22 mouse cellular contexts compared by ENCODE assay signal in the genomic region with DNA sequence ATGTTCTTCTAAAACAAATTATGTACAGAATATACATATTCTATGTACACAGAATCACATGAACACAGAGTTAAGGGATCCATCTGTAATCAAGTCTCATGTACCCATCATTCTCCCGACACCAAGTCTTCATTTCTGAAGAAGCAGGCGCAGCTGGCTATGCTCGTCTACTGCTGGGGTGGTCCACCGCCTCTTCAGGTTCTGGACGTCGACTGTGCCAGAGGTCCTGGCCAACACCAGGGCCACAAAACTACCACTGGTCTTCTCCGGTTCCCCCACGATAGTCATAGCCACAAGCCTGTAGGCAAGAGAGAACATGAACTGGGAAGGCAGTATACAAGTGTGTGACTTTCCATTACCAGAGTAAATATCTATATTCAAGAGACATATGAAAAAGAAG. TPM values are rescaled to one million over a fixed set of nuclear protein-coding genes. Genes with fewer than 3 reads are reported as not detected.
A peak's percentile ranks its signal among the peaks of the same experiment; 100 is the strongest.
DNase-seq lines count a peak whose midpoint lies in the region; ATAC-seq and TF ChIP-seq lines count a peak whose summit lies in the region.
"Had no signal": no experiment of that assay in that cellular context is flagged by ENCODE, and none has a peak within 500 bp of the region (broad histone marks: within the 10 kb centered on the region; RNA-seq: fewer than 3 reads in every experiment).

No protein-coding gene starts in this region.

- no peak for TF ChIP-seq CTCF in stomach, postnatal 0 days (IDR thresholded peaks at IDR 0.05; ENCODE audit: low read depth)

- peak; percentile 52 for DNase-seq in heart, adult 11 months
- DNase-seq in stomach, postnatal 0 days (ENCODE audit: low spot score), result no peak
- DNase-seq in thymus, adult 18-20 months, result no peak
- DNase-seq in cerebellum, adult 18-20 months, result no peak
- DNase-seq: adrenal gland, adult 2 months; adrenal gland, adult 8-10 months; adrenal gland, postnatal 10 days; adrenal gland, postnatal 14 days; adrenal gland, postnatal 25 days; adrenal gland, postnatal 36 days; B cell, adult 2 months; cerebellum, adult 11 months; cerebellum, adult 11-12 months had no signal

- no peak overlapping the region for H3K27ac ChIP-seq in heart, embryonic 12.5 days (ENCODE audit: poor library complexity, severe bottlenecking)
- peak overlapping the region; percentile 56; the same call in 1 of the 2 replicates for H3K27ac ChIP-seq in stomach, embryonic 14.5 days (ENCODE audit: low read length)
- H3K27ac ChIP-seq in stomach, postnatal 0 days (replicated peaks), result no peak overlapping the region
- peak overlapping the region; percentile 69; the same call in 1 of the 2 replicates for H3K27ac ChIP-seq in stomach, embryonic 15.5 days
- peak overlapping the region; percentile 67; the same call in 1 of the 2 replicates for H3K27ac ChIP-seq in stomach, embryonic 16.5 days (ENCODE audit: low read length)

- no peak overlapping the region for H3K9ac ChIP-seq in heart, embryonic 12.5 days
- H3K9ac ChIP-seq in stomach, embryonic 14.5 days (replicated peaks; ENCODE audit: low read depth, low read length), result no peak overlapping the region
- H3K9ac ChIP-seq in stomach, postnatal 0 days (ENCODE audit: low read length), result no peak overlapping the region
- H3K9ac ChIP-seq in stomach, embryonic 15.5 days, result no peak overlapping the region
- H3K9ac ChIP-seq in stomach, embryonic 16.5 days (ENCODE audit: low read length), result no peak overlapping the region

- 88% methylated on average over 8 of the region's 8 CpGs for WGBS in heart, embryonic 12.5 days
- 62% methylated on average over 8 of the region's 8 CpGs for WGBS in stomach, embryonic 14.5 days
- 52% methylated on average over 8 of the region's 8 CpGs for WGBS in stomach, postnatal 0 days
- WGBS in stomach, embryonic 15.5 days, result 73% methylated on average over 8 of the region's 8 CpGs
- WGBS in stomach, embryonic 16.5 days, result 62% methylated on average over 8 of the region's 8 CpGs

- H3K4me1 ChIP-seq in heart, embryonic 12.5 days (replicated peaks), result no peaks in the 10 kb centered on the region
- H3K4me1 ChIP-seq in stomach, embryonic 14.5 days (ENCODE audit: control insufficient read depth, insufficient read depth, low read length), result no peaks in the 10 kb centered on the region
- H3K4me1 ChIP-seq in stomach, postnatal 0 days (replicated peaks; ENCODE audit: control insufficient read depth, insufficient read depth), result no peaks in the 10 kb centered on the region
- 0 out of 2 replicates have a peak, but pooled peaks cover 3% of the 10 kb centered on the region for H3K4me1 ChIP-seq in stomach, embryonic 15.5 days
- 0 out of 2 replicates have a peak, but pooled peaks cover 3% of the 10 kb centered on the region for H3K4me1 ChIP-seq in stomach, embryonic 16.5 days (ENCODE audit: control insufficient read depth, insufficient read depth, low read length)

- H3K9me3 ChIP-seq in heart, embryonic 12.5 days (replicated peaks), result no peaks in the 10 kb centered on the region
- H3K9me3 ChIP-seq in stomach, embryonic 14.5 days (ENCODE audit: control insufficient read depth, low read depth, low read length), result 0 out of 2 replicates have a peak, but pooled peaks cover 4% of the 10 kb centered on the region
- no peaks in the 10 kb centered on the region for H3K9me3 ChIP-seq in stomach, postnatal 0 days (ENCODE audit: control insufficient read depth, low read length)
- H3K9me3 ChIP-seq in stomach, embryonic 15.5 days, result no peaks in the 10 kb centered on the region
- no peaks in the 10 kb centered on the region for H3K9me3 ChIP-seq in stomach, embryonic 16.5 days (replicated peaks; ENCODE audit: control insufficient read depth, low read length)
- H3K9me3 ChIP-seq: G1E had no signal

- peaks cover 4% of the 10 kb centered on the region; the same call in 1 of the 2 replicates for H3K36me3 ChIP-seq in heart, embryonic 12.5 days
- H3K36me3 ChIP-seq in stomach, embryonic 14.5 days (ENCODE audit: control insufficient read depth, insufficient read depth, low read length), result no peaks in the 10 kb centered on the region
- peaks cover 11% of the 10 kb centered on the region; the same call in 1 of the 2 replicates for H3K36me3 ChIP-seq in stomach, postnatal 0 days (ENCODE audit: control insufficient read depth, insufficient read depth, low read length)
- H3K36me3 ChIP-seq in stomach, embryonic 15.5 days, result peaks cover 9% of the 10 kb centered on the region; the same call in 1 of the 2 replicates
- H3K36me3 ChIP-seq in stomach, embryonic 16.5 days (ENCODE audit: control insufficient read depth, insufficient read depth, low read length), result peaks cover 7% of the 10 kb centered on the region; the same call in 1 of the 2 replicates

- no peak overlapping the region for H3K4me3 ChIP-seq in heart, embryonic 12.5 days
- H3K4me3 ChIP-seq in stomach, embryonic 14.5 days (ENCODE audit: low read depth, low read length), result no peak overlapping the region
- no peak overlapping the region for H3K4me3 ChIP-seq in stomach, postnatal 0 days (ENCODE audit: low read depth, low read length)
- H3K4me3 ChIP-seq in stomach, embryonic 15.5 days (replicated peaks), result no peak overlapping the region
- H3K4me3 ChIP-seq in stomach, embryonic 16.5 days (replicated peaks; ENCODE audit: low read length), result no peak overlapping the region

- no peak for ATAC-seq in heart, embryonic 12.5 days (ENCODE audit: insufficient number of reproducible peaks, low FRiP score)
- ATAC-seq in stomach, embryonic 14.5 days (ENCODE audit: insufficient number of reproducible peaks, insufficient read depth, low FRiP score, low read depth), result no peak
- ATAC-seq in stomach, postnatal 0 days (ENCODE audit: low FRiP score, low TSS enrichment), result no peak
- no peak for ATAC-seq in stomach, embryonic 15.5 days (ENCODE audit: insufficient read depth, low FRiP score, low read depth)
- no peak for ATAC-seq in stomach, embryonic 16.5 days (ENCODE audit: insufficient read depth, low FRiP score)
- ATAC-seq: activated CD4-positive, CD25-positive, alpha-beta regulatory T cell, adult 4 months; CD4-positive, CD25-positive, alpha-beta regulatory T cell, adult 4 months; Patski had no signal

- no peaks in the 10 kb centered on the region for H3K27me3 ChIP-seq in heart, embryonic 12.5 days (replicated peaks)
- H3K27me3 ChIP-seq in stomach, embryonic 14.5 days (ENCODE audit: control insufficient read depth, insufficient read depth, low read length), result no peaks in the 10 kb centered on the region
- no peaks in the 10 kb centered on the region for H3K27me3 ChIP-seq in stomach, postnatal 0 days (ENCODE audit: control insufficient read depth, insufficient read depth, low read length)
- H3K27me3 ChIP-seq in stomach, embryonic 15.5 days (replicated peaks), result no peaks in the 10 kb centered on the region
- H3K27me3 ChIP-seq in stomach, embryonic 16.5 days (ENCODE audit: control insufficient read depth, insufficient read depth, low read length), result no peaks in the 10 kb centered on the region
- H3K27me3 ChIP-seq: CH12.LX, Patski had no signal

- no peak for TF ChIP-seq EP300 in stomach, postnatal 0 days (optimal IDR thresholded peaks at IDR 0.05)

- no peak overlapping the region for H3K4me2 ChIP-seq in heart, embryonic 12.5 days
- no peak overlapping the region for H3K4me2 ChIP-seq in stomach, embryonic 14.5 days (replicated peaks; ENCODE audit: low read depth, low read length)
- H3K4me2 ChIP-seq in stomach, postnatal 0 days (replicated peaks; ENCODE audit: low read depth), result no peak overlapping the region
- no peak overlapping the region for H3K4me2 ChIP-seq in stomach, embryonic 15.5 days
- H3K4me2 ChIP-seq in stomach, embryonic 16.5 days (ENCODE audit: low read depth, low read length), result no peak overlapping the region

RNA-seq across cellular contexts. Expression of a gene that starts 55.3 kb away (rescaled TPM):
- 5.0 TPM in 2 replicates for polyA plus RNA-seq in heart, embryonic 12.5 days (2016; fragmentation: Nextera tagmentation; extraction: Ambion mirVana)
- 21.7 and 23.9 TPM in 2 replicates for polyA plus RNA-seq in stomach, embryonic 14.5 days (2014; fragmentation: Nextera tagmentation; extraction: Ambion mirVana)
- 7.7 and 8.5 TPM in 2 replicates for polyA plus RNA-seq in stomach, postnatal 0 days (2015; fragmentation: Nextera tagmentation; extraction: Ambion mirVana)
- polyA plus RNA-seq in stomach, embryonic 15.5 days (2015; fragmentation: Nextera tagmentation; extraction: Ambion mirVana), result 17.9 and 23.1 TPM in 2 replicates
- 18.6 and 19.0 TPM in 2 replicates for polyA plus RNA-seq in stomach, embryonic 16.5 days (2015; fragmentation: Nextera tagmentation; extraction: Ambion mirVana)

Comparison
In these comparisons a context has a peak if more than half of its experiments do, and no peak if none do; other contexts are left out.
1. H3K27ac ChIP-seq: peak in stomach, embryonic 14.5 days (single experiment), stomach, embryonic 15.5 days (single experiment) and stomach, embryonic 16.5 days (single experiment); none in heart, embryonic 12.5 days (single experiment) and stomach, postnatal 0 days (single experiment).